Mouse (Mus musculus): ENCODE results near the gene Aloxe3.

Aloxe3 gene

GRCm38 (mm10) chr11:69153831-69154230, 28.1 kb downstream of the Aloxe3 start:
- H3K27me3 ChIP-seq (ENCODE audit: insufficient read depth, low read length) = peaks cover 66% of the 10 kb centered on the region
- no peak overlapping the region for H3K4me3 ChIP-seq (replicated peaks; ENCODE audit: low read length)
- peaks cover 23% of the 10 kb centered on the region for H3K4me1 ChIP-seq (replicated peaks; ENCODE audit: low read depth, low read length)
- no peak for TF ChIP-seq NANOG (IDR thresholded peaks at IDR 0.05; ENCODE audit: borderline replicate concordance, low read length)
- no peak for TF ChIP-seq POU5F1 (IDR thresholded peaks at IDR 0.05; ENCODE audit: borderline replicate concordance, low read length)
- no peak for TF ChIP-seq CTCF (conservative IDR thresholded peaks at IDR 0.05; ENCODE audit: low read length)
- H3K9me3 ChIP-seq (ENCODE audit: low read length) = no peaks in the 10 kb centered on the region
- H3K36me3 ChIP-seq (ENCODE audit: insufficient read depth, low read length) = no peaks in the 10 kb centered on the region

DNA sequence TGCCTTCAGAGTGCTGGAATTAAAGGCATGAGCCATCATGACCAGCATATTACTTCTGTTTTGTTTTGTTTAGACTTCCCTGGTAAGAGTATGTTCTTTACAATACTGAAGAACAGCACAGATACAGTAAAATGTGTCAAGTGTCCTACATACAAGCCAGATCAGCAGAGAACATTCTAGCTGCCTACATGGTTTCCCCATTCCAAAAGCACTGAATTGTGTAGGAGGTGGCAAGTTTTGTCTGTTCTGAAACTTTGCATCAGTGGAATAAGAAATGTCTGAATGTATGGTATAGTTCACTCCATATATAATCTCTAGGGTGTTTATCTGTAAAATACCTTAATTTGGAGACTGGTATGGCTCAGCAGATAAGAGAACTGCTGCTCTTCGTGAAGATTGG, 29.7 kb downstream of the Aloxe3 start:
- Histone ChIP-seq H3K36me3 (ENCODE audit: insufficient read depth, low read length) (no peaks in the 10 kb centered on the region), H3K9me3 (ENCODE audit: low read length) (no peaks in the 10 kb centered on the region), H3K4me1 (replicated peaks; ENCODE audit: low read depth, low read length) (peaks cover 23% of the 10 kb centered on the region), H3K4me3 (replicated peaks; ENCODE audit: low read length) (no peak overlapping the region), H3K27me3 (ENCODE audit: insufficient read depth, low read length) (peaks cover 73% of the 10 kb centered on the region)
- no peak for TF ChIP-seq CTCF (conservative IDR thresholded peaks at IDR 0.05; ENCODE audit: low read length)
- TF ChIP-seq NANOG (IDR thresholded peaks at IDR 0.05; ENCODE audit: borderline replicate concordance, low read length) = no peak
- TF ChIP-seq POU5F1 (IDR thresholded peaks at IDR 0.05; ENCODE audit: borderline replicate concordance, low read length) = no peak

DNA sequence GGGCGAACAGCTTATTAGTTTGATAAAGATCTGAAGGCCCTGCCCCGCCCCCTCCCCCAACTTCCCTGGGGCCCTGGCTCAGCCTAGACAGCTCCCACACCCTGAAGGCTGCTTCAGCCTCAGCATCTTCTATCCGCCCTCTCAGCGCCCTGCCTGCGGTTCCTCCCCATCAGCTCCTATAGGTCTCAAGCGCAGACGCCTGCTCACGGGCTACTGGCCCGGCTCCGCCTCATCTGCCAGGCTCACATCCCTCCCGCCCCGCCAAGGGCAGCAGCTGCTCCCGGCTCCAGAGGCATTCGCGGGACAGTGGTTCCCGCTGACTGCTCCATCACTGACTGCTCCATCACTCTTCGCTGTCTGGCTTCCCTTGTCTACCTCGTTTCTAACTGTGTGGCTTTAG, 31.1 kb downstream of the Aloxe3 start, which contains the start of gene Alox12b:
Gene Alox12b (plus strand): TSS at position 190 of the 400 bp plus-strand sequence.
- H3K27me3 ChIP-seq (ENCODE audit: insufficient read depth, low read length) = peaks cover 64% of the 10 kb centered on the region
- no peaks in the 10 kb centered on the region for H3K36me3 ChIP-seq (ENCODE audit: insufficient read depth, low read length)
- peak within 1 kb of the TSS; percentile 54 for H3K4me3 ChIP-seq (replicated peaks; ENCODE audit: low read length)
- TF ChIP-seq POU5F1 (IDR thresholded peaks at IDR 0.05; ENCODE audit: borderline replicate concordance, low read length) (no peak), CTCF (conservative IDR thresholded peaks at IDR 0.05; ENCODE audit: low read length) (no peak), NANOG (IDR thresholded peaks at IDR 0.05; ENCODE audit: borderline replicate concordance, low read length) (no peak)
- H3K4me1 ChIP-seq (replicated peaks; ENCODE audit: low read depth, low read length) = peaks cover 17% of the 10 kb centered on the region
- no peaks in the 10 kb centered on the region for H3K9me3 ChIP-seq (ENCODE audit: low read length)

DNA sequence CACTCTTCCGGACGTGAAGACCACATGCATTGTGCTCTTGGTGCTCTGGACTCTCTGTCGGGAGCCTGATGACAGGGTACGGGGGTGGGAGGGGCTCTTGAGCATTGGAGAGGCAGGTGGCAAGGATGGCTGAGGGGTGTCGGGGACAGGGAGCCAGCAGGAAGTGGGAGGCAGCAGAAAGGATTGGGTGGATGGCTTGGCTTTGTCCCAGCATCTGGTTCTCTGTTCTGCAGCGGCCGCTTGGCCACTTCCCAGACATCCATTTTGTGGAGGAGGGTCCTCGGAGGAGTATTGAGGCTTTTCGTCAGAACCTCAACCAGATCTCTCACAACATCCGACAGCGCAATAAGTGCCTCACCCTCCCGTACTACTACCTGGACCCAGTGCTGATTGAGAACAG, 43.6 kb downstream of the Aloxe3 start:
- H3K4me3 ChIP-seq (replicated peaks; ENCODE audit: low read length) = no peak overlapping the region
- no peaks in the 10 kb centered on the region for H3K36me3 ChIP-seq (ENCODE audit: insufficient read depth, low read length)
- H3K27me3 ChIP-seq (ENCODE audit: insufficient read depth, low read length) = peaks cover 37% of the 10 kb centered on the region
- peaks cover 15% of the 10 kb centered on the region; the same call in 1 of the 2 replicates for H3K4me1 ChIP-seq (replicated peaks; ENCODE audit: low read depth, low read length)
- no peak for TF ChIP-seq POU5F1 (IDR thresholded peaks at IDR 0.05; ENCODE audit: borderline replicate concordance, low read length)
- TF ChIP-seq CTCF (conservative IDR thresholded peaks at IDR 0.05; ENCODE audit: low read length) = no peak
- TF ChIP-seq NANOG (IDR thresholded peaks at IDR 0.05; ENCODE audit: borderline replicate concordance, low read length) = no peak
- H3K9me3 ChIP-seq (ENCODE audit: low read length) = no peaks in the 10 kb centered on the region

DNA sequence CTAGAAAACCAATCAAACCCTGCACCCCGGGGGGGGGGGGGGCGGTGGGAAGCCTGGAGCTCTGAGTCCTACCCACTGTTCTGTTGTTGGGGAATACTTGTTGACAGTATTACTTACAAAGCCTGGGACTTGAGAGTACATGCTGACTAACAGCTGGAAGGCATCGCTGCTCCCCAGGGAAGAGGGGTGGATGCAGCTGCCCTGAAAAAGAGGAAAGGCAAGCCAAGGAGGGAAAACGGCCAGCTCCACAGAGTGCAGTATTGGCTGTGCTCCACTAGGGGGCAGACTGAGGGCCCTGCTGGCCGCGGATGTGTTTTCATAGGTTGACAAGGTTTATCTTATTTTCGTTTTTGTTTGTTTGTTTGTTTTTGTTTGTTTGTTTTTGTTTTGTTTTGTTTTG, 45.9 kb downstream of the Aloxe3 start:
- H3K4me1 ChIP-seq (replicated peaks; ENCODE audit: low read depth, low read length) = peaks cover 14% of the 10 kb centered on the region; the same call in 1 of the 2 replicates
- TF ChIP-seq CTCF (conservative IDR thresholded peaks at IDR 0.05; ENCODE audit: low read length) (peak; percentile 82), POU5F1 (IDR thresholded peaks at IDR 0.05; ENCODE audit: borderline replicate concordance, low read length) (no peak), NANOG (IDR thresholded peaks at IDR 0.05; ENCODE audit: borderline replicate concordance, low read length) (0 out of 2 replicates have a peak, but pooled peaks have one; percentile 15)
- H3K36me3 ChIP-seq (ENCODE audit: insufficient read depth, low read length) = no peaks in the 10 kb centered on the region
- H3K9me3 ChIP-seq (ENCODE audit: low read length) = no peaks in the 10 kb centered on the region
- H3K27me3 ChIP-seq (ENCODE audit: insufficient read depth, low read length) = peaks cover 29% of the 10 kb centered on the region; the same call in 1 of the 2 replicates
- no peak overlapping the region for H3K4me3 ChIP-seq (replicated peaks; ENCODE audit: low read length)

- Histone ChIP-seq H3K36me3 (ENCODE audit: insufficient read depth, low read length) (no peaks in the 10 kb centered on the region), H3K4me1 (replicated peaks; ENCODE audit: low read depth, low read length) (0 out of 2 replicates have a peak, but pooled peaks cover 5% of the 10 kb centered on the region), H3K4me3 (replicated peaks; ENCODE audit: low read length) (no peak overlapping the region), H3K27me3 (ENCODE audit: insufficient read depth, low read length) (peaks cover 23% of the 10 kb centered on the region; the same call in 1 of the 2 replicates), H3K9me3 (ENCODE audit: low read length) (no peaks in the 10 kb centered on the region)
- TF ChIP-seq CTCF (conservative IDR thresholded peaks at IDR 0.05; ENCODE audit: low read length) = no peak
- no peak for TF ChIP-seq NANOG (IDR thresholded peaks at IDR 0.05; ENCODE audit: borderline replicate concordance, low read length)
- TF ChIP-seq POU5F1 (IDR thresholded peaks at IDR 0.05; ENCODE audit: borderline replicate concordance, low read length) = no peak
Measured at GRCm38 (mm10) chr11:69172606-69173005, 46.9 kb downstream of the Aloxe3 start.

DNA sequence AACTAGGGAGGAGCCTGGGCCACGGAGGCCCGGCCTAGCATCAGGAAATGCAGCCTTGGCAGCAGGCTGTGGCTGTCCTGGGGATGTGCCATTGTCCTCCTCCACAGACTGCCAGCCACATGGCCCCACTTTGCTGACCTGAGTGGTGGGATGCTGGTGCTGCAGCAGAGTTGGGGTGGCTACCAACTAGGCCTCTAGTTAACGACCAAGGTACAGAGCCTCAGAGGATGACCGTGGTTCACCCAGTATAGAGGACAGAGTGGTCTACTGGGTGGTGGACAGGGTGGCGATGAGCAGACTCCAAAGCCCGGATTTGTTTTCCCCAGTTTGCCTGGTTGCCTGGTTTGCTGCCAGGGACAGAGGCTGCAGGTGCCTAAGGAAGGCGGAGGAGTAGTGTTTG, 49.0 kb downstream of the Aloxe3 start:
- Histone ChIP-seq H3K4me1 (replicated peaks; ENCODE audit: low read depth, low read length) (no peaks in the 10 kb centered on the region), H3K9me3 (ENCODE audit: low read length) (no peaks in the 10 kb centered on the region), H3K4me3 (replicated peaks; ENCODE audit: low read length) (no peak overlapping the region), H3K36me3 (ENCODE audit: insufficient read depth, low read length) (no peaks in the 10 kb centered on the region), H3K27me3 (ENCODE audit: insufficient read depth, low read length) (peaks cover 14% of the 10 kb centered on the region; the same call in 1 of the 2 replicates)
- TF ChIP-seq CTCF (conservative IDR thresholded peaks at IDR 0.05; ENCODE audit: low read length) (no peak), POU5F1 (IDR thresholded peaks at IDR 0.05; ENCODE audit: borderline replicate concordance, low read length) (no peak), NANOG (IDR thresholded peaks at IDR 0.05; ENCODE audit: borderline replicate concordance, low read length) (no peak)

GRCm38 (mm10) chr11:69178525-69178924, 52.8 kb downstream of the Aloxe3 start:
- 0 out of 2 replicates have a peak, but pooled peaks cover 12% of the 10 kb centered on the region for H3K27me3 ChIP-seq (ENCODE audit: insufficient read depth, low read length)
- H3K4me1 ChIP-seq (replicated peaks; ENCODE audit: low read depth, low read length) = no peaks in the 10 kb centered on the region
- no peaks in the 10 kb centered on the region for H3K9me3 ChIP-seq (ENCODE audit: low read length)
- TF ChIP-seq CTCF (conservative IDR thresholded peaks at IDR 0.05; ENCODE audit: low read length) (no peak), NANOG (IDR thresholded peaks at IDR 0.05; ENCODE audit: borderline replicate concordance, low read length) (no peak), POU5F1 (IDR thresholded peaks at IDR 0.05; ENCODE audit: borderline replicate concordance, low read length) (no peak)
- H3K4me3 ChIP-seq (replicated peaks; ENCODE audit: low read length) = no peak overlapping the region
- no peaks in the 10 kb centered on the region for H3K36me3 ChIP-seq (ENCODE audit: insufficient read depth, low read length)

DNA sequence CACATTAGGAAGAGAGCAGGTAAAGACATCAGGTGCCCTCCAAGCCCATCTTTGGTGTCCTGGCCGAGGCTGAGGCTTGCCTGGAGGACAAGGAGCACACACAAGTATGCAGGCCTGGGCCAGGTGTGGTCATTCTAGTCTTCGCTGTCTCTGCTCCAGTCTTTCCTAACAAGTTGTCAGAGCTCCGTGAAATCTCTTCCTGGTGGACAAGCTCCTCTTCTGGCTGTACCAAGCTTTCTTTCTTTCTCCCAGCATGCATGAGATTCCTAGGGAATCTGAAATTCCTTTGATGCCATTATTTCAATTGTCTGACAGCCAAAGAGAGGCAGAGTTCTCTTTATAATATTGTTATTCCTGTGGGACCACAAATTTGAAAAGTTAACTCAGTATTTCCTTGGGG, 53.8 kb downstream of the Aloxe3 start:
- no peak overlapping the region for H3K4me3 ChIP-seq (replicated peaks; ENCODE audit: low read length)
- H3K9me3 ChIP-seq (ENCODE audit: low read length) = no peaks in the 10 kb centered on the region
- H3K4me1 ChIP-seq (replicated peaks; ENCODE audit: low read depth, low read length) = no peaks in the 10 kb centered on the region
- TF ChIP-seq NANOG (IDR thresholded peaks at IDR 0.05; ENCODE audit: borderline replicate concordance, low read length) (no peak), POU5F1 (IDR thresholded peaks at IDR 0.05; ENCODE audit: borderline replicate concordance, low read length) (no peak), CTCF (conservative IDR thresholded peaks at IDR 0.05; ENCODE audit: low read length) (no peak)
- 0 out of 2 replicates have a peak, but pooled peaks cover 12% of the 10 kb centered on the region for H3K27me3 ChIP-seq (ENCODE audit: insufficient read depth, low read length)
- no peaks in the 10 kb centered on the region for H3K36me3 ChIP-seq (ENCODE audit: insufficient read depth, low read length)
